Comparison of ENCODE assay signal across 17 mouse cellular contexts in genomic region chr7:25576793-25577437, GRCm38 (mm10). TPM values are rescaled to one million over a fixed set of nuclear protein-coding genes. Genes with fewer than 3 reads are reported as not detected.
DNase-seq lines count a peak whose midpoint lies in the region; ATAC-seq and TF ChIP-seq lines count a peak whose summit lies in the region.
"Not testable (repeated sequence)": the region's sequence is repeated elsewhere in the genome, so short reads cannot be mapped to it uniquely, and the experiment has no call there.
"Had no signal": no experiment of that assay in that cellular context is flagged by ENCODE, and none has a peak within 500 bp of the region (broad histone marks: within the 10 kb centered on the region; RNA-seq: fewer than 3 reads in every experiment).

No protein-coding gene starts in this region.

- 73% methylated on average over 13 of the region's 14 CpGs for WGBS in embryonic facial prominence, embryonic 13.5 days
- 60% methylated on average over 14 of the region's 14 CpGs for WGBS in intestine, embryonic 15.5 days
- WGBS in kidney, postnatal 0 days: 33% methylated on average over 11 of the region's 14 CpGs
- WGBS in lung, embryonic 15.5 days: 62% methylated on average over 12 of the region's 14 CpGs

- not testable (repeated sequence) for H3K36me3 ChIP-seq in embryonic facial prominence, embryonic 13.5 days; intestine, embryonic 15.5 days; kidney, postnatal 0 days (ENCODE audit: insufficient read depth, low read length); lung, embryonic 15.5 days; splenic B cell, adult 2 months (ENCODE audit: control insufficient read depth, insufficient read depth, low read length, poor library complexity, severe bottlenecking)

- not testable (repeated sequence) for ATAC-seq in embryonic facial prominence, embryonic 13.5 days (ENCODE audit: insufficient number of reproducible peaks, insufficient read depth, low FRiP score, low TSS enrichment, low read depth)
- peak; percentile 77 for ATAC-seq in intestine, embryonic 15.5 days
- ATAC-seq in kidney, postnatal 0 days (replicated peaks; ENCODE audit: low FRiP score, low read depth): peak; percentile 72
- peak; percentile 55 for ATAC-seq in lung, embryonic 15.5 days (ENCODE audit: borderline replicate concordance, extremely low read depth, low FRiP score, low TSS enrichment)
- peak; percentile 41; the same call in 1 of the 2 replicates for ATAC-seq in megakaryocyte-erythroid progenitor cell, adult 5-6 weeks (replicated peaks; ENCODE audit: low FRiP score, low TSS enrichment, poor library complexity, severe bottlenecking)

- not testable (repeated sequence) for H3K9me3 ChIP-seq in embryonic facial prominence, embryonic 13.5 days; intestine, embryonic 15.5 days; kidney, postnatal 0 days (replicated peaks; ENCODE audit: low read length); lung, embryonic 15.5 days

- H3K27me3 ChIP-seq in embryonic facial prominence, embryonic 13.5 days; intestine, embryonic 15.5 days (replicated peaks); kidney, postnatal 0 days (ENCODE audit: insufficient read depth, low read length); lung, embryonic 15.5 days; splenic B cell, adult 2 months (ENCODE audit: control insufficient read depth, insufficient read depth, low read length, poor library complexity, severe bottlenecking): not testable (repeated sequence)

- peak overlapping the region; percentile 80 for H3K27ac ChIP-seq in embryonic facial prominence, embryonic 13.5 days
- not testable (repeated sequence) for H3K27ac ChIP-seq in intestine, embryonic 15.5 days
- peak overlapping the region; percentile 31 for H3K27ac ChIP-seq in kidney, postnatal 0 days
- H3K27ac ChIP-seq in lung, embryonic 15.5 days: peak overlapping the region; percentile 73

- TF ChIP-seq CTCF in kidney, postnatal 0 days (IDR thresholded peaks at IDR 0.05; ENCODE audit: low read depth): not testable (repeated sequence)

- not testable (repeated sequence) for H3K9ac ChIP-seq in embryonic facial prominence, embryonic 13.5 days; intestine, embryonic 15.5 days; kidney, postnatal 0 days (ENCODE audit: low read depth, low read length); lung, embryonic 15.5 days

- DNase-seq in CD4-positive, CD25-positive, alpha-beta regulatory T cell, adult 2 months (ENCODE audit: low read depth, low spot score): peak; percentile 68
- peak; percentile 17 for DNase-seq in kidney, postnatal 0 days (ENCODE audit: low spot score)
- peak; percentile 85 for DNase-seq in splenic B cell, adult 2 months (ENCODE audit: low read depth, low spot score)
- DNase-seq in thymus, postnatal 25 days: peak; percentile 44

- not testable (repeated sequence) for H3K4me1 ChIP-seq in embryonic facial prominence, embryonic 13.5 days; intestine, embryonic 15.5 days (replicated peaks); kidney, postnatal 0 days (replicated peaks; ENCODE audit: insufficient read depth, low read length); lung, embryonic 15.5 days

- H3K4me2 ChIP-seq in embryonic facial prominence, embryonic 13.5 days; intestine, embryonic 15.5 days (replicated peaks); kidney, postnatal 0 days (ENCODE audit: low read length); lung, embryonic 15.5 days: not testable (repeated sequence)

- H3K4me3 ChIP-seq in embryonic facial prominence, embryonic 13.5 days; intestine, embryonic 15.5 days (replicated peaks); kidney, postnatal 0 days (replicated peaks; ENCODE audit: low read depth, low read length); lung, embryonic 15.5 days: not testable (repeated sequence)

RNA-seq across cellular contexts. Expression of gene Ceacam2, which starts 37.3 kb away (rescaled TPM):
- 0.15 TPM in 1 of 2 replicates, not detected in the other for polyA plus RNA-seq in embryonic facial prominence, embryonic 13.5 days (2015; fragmentation: Nextera tagmentation; extraction: Ambion mirVana)
- 0.10 and 0.18 TPM in 2 replicates for polyA plus RNA-seq in intestine, embryonic 15.5 days (2015; fragmentation: Nextera tagmentation; extraction: Ambion mirVana)
- polyA plus RNA-seq in kidney, postnatal 0 days (2015; fragmentation: Nextera tagmentation; extraction: Ambion mirVana): 0.07 TPM in 1 of 2 replicates, not detected in the other
- 0.08 and 0.16 TPM in 2 replicates for polyA plus RNA-seq in lung, embryonic 15.5 days (2015; fragmentation: Nextera tagmentation; extraction: Ambion mirVana)
- not detected in 2 replicates for total RNA-seq in megakaryocyte-erythroid progenitor cell, adult 5-6 weeks (2014; fragmentation: Nextera tagmentation)
- not detected in 2 replicates for total RNA-seq in megakaryocyte-erythroid progenitor cell, adult 5-6 weeks (2017)
- total RNA-seq: forebrain, postnatal 0 days had no signal
- polyA plus RNA-seq: forebrain, postnatal 0 days; heart, postnatal 0 days; limb, embryonic 14.5 days; neural tube, embryonic 11.5 days had no signal

RNA-seq across cellular contexts. Expression of gene Erich4, which starts 38.8 kb away (rescaled TPM):
- polyA plus RNA-seq in embryonic facial prominence, embryonic 13.5 days (2015; fragmentation: Nextera tagmentation; extraction: Ambion mirVana): not detected in 2 replicates
- 13.3 and 19.0 TPM in 2 replicates for polyA plus RNA-seq in intestine, embryonic 15.5 days (2015; fragmentation: Nextera tagmentation; extraction: Ambion mirVana)
- polyA plus RNA-seq in kidney, postnatal 0 days (2015; fragmentation: Nextera tagmentation; extraction: Ambion mirVana): 10.1 and 11.2 TPM in 2 replicates
- not detected in 2 replicates for polyA plus RNA-seq in lung, embryonic 15.5 days (2015; fragmentation: Nextera tagmentation; extraction: Ambion mirVana)
- not detected in 2 replicates for total RNA-seq in megakaryocyte-erythroid progenitor cell, adult 5-6 weeks (2014; fragmentation: Nextera tagmentation)
- not detected in 2 replicates for total RNA-seq in megakaryocyte-erythroid progenitor cell, adult 5-6 weeks (2017)
- total RNA-seq: forebrain, postnatal 0 days; gastrocnemius, adult 2 months; layer of hippocampus, postnatal 10 days had no signal
- polyA plus RNA-seq: forebrain, postnatal 0 days; heart, adult 2 months; hindbrain, embryonic 13.5 days; limb, embryonic 14.5 days; midbrain, embryonic 14.5 days; neural tube, embryonic 11.5 days had no signal

RNA-seq across cellular contexts. Expression of gene Dmac2, which starts 42.3 kb away (rescaled TPM):
- 36.3 and 37.9 TPM in 2 replicates for polyA plus RNA-seq in embryonic facial prominence, embryonic 13.5 days (2015; fragmentation: Nextera tagmentation; extraction: Ambion mirVana)
- 38.4 and 43.4 TPM in 2 replicates for polyA plus RNA-seq in intestine, embryonic 15.5 days (2015; fragmentation: Nextera tagmentation; extraction: Ambion mirVana)
- polyA plus RNA-seq in kidney, postnatal 0 days (2015; fragmentation: Nextera tagmentation; extraction: Ambion mirVana): 68.6 and 68.9 TPM in 2 replicates
- polyA plus RNA-seq in lung, embryonic 15.5 days (2015; fragmentation: Nextera tagmentation; extraction: Ambion mirVana): 31.5 and 34.6 TPM in 2 replicates
- 22.5 and 24.2 TPM in 2 replicates for total RNA-seq in megakaryocyte-erythroid progenitor cell, adult 5-6 weeks (2014; fragmentation: Nextera tagmentation)
- 30.4 and 35.9 TPM in 2 replicates for total RNA-seq in megakaryocyte-erythroid progenitor cell, adult 5-6 weeks (2017)

RNA-seq across cellular contexts. Expression of gene B3gnt8, which starts 49.5 kb away (rescaled TPM):
- polyA plus RNA-seq in embryonic facial prominence, embryonic 13.5 days (2015; fragmentation: Nextera tagmentation; extraction: Ambion mirVana): 5.9 and 8.3 TPM in 2 replicates
- 7.1 and 8.6 TPM in 2 replicates for polyA plus RNA-seq in intestine, embryonic 15.5 days (2015; fragmentation: Nextera tagmentation; extraction: Ambion mirVana)
- polyA plus RNA-seq in kidney, postnatal 0 days (2015; fragmentation: Nextera tagmentation; extraction: Ambion mirVana): 9.3 and 11.4 TPM in 2 replicates
- 9.9 and 11.4 TPM in 2 replicates for polyA plus RNA-seq in lung, embryonic 15.5 days (2015; fragmentation: Nextera tagmentation; extraction: Ambion mirVana)
- 8.2 TPM in 1 of 2 replicates, not detected in the other for total RNA-seq in megakaryocyte-erythroid progenitor cell, adult 5-6 weeks (2014; fragmentation: Nextera tagmentation)
- 0.19 and 0.46 TPM in 2 replicates for total RNA-seq in megakaryocyte-erythroid progenitor cell, adult 5-6 weeks (2017)

Comparison
In these comparisons a context has a peak if more than half of its experiments do, and no peak if none do; other contexts are left out.
1. DNase-seq: peak in every context shown above with its lines; median percentile 85 in splenic B cell, adult 2 months; 68 in CD4-positive, CD25-positive, alpha-beta regulatory T cell, adult 2 months; 44 in thymus, postnatal 25 days; 17 in kidney, postnatal 0 days.